Mouse (Mus musculus) heart, adult 2 months (tissue): Measurements from ENCODE around the gene Olfr109. TPM values are rescaled to one million over a fixed set of nuclear protein-coding genes. Genes with fewer than 3 reads are reported as not detected.

Experiments used
- DNase-seq, 2 experiments: peaks; one replicate each; pipeline ENCODE4 v3.0.0; 2021
- H3K27ac ChIP-seq: fragments of 200-600 bp; 2 replicates; pipeline ENCODE4 v1.8.1; 2022
- H3K27me3 ChIP-seq: fragments of 200-500 bp; 2 replicates; pipeline ENCODE4 v1.6.1; 2012; ENCODE audit warnings: mild to moderate bottlenecking, low read length, inconsistent platforms, mixed read lengths; ENCODE audit not compliant: control insufficient read depth, insufficient read depth
- H3K36me3 ChIP-seq: fragments of 200-500 bp; 2 replicates; pipeline ENCODE4 v1.6.1; 2012; ENCODE audit warnings: low read length, inconsistent platforms; ENCODE audit not compliant: control insufficient read depth, insufficient read depth
- H3K4me1 ChIP-seq: fragments of 200-500 bp; 2 replicates; pipeline ENCODE4 v1.6.1; 2011; ENCODE audit warnings: low read length; ENCODE audit not compliant: control insufficient read depth, insufficient read depth
- H3K4me3 ChIP-seq: fragments of 200-600 bp; 2 replicates; pipeline ENCODE4 v1.8.1; 2022
- H3K79me2 ChIP-seq: fragments of 200-500 bp; replicated peaks from 2 replicates; pipeline ENCODE4 v1.6.1; 2012; ENCODE audit warnings: mild to moderate bottlenecking, inconsistent platforms, low read length, moderate library complexity, mixed read lengths; ENCODE audit not compliant: control insufficient read depth, insufficient read depth
- H3K9ac ChIP-seq: fragments of 200-500 bp; 2 replicates; pipeline ENCODE4 v1.6.1; 2012; ENCODE audit warnings: low read depth, mild to moderate bottlenecking, control low read depth, inconsistent platforms, low read length, mixed read lengths
- CTCF ChIP-seq: fragments of 200-600 bp; IDR thresholded peaks from 2 replicates; pipeline ENCODE4 v1.8.1; 2022; ENCODE audit warnings: antibody characterized with exemption, mild to moderate bottlenecking, moderate library complexity
- EP300 ChIP-seq: fragments of 200-500 bp; IDR thresholded peaks from 2 replicates; pipeline ENCODE4 v1.6.1; 2011; ENCODE audit warnings: low read depth, low read length, control low read depth; ENCODE audit not compliant: insufficient read depth
- POLR2A ChIP-seq: fragments of 200-500 bp; IDR thresholded peaks from 2 replicates; pipeline ENCODE4 v1.6.1; 2011; ENCODE audit warnings: mild to moderate bottlenecking, low read depth, low read length, control low read depth; ENCODE audit not compliant: insufficient read depth
- WGBS: fragments of 180-500 bp; shearing (Covaris S2); methylation state at CpG from one replicate; pipeline ENCODE4 v1.1.7; 2018; 5-methylcytosine and 5-hydroxymethylcytosine counted together
- intact Hi-C: fragments of 180-260 bp; cut with DNase I; formaldehyde crosslinking; loops from one replicate; pipeline ENCODE4 v1.15.1; 2025
- long read RNA-seq: library from polyadenylated mRNA; stranded (forward); transcript quantifications from one replicate; pipeline ENCODE4 v2.0.0, GENCODE M21; 2021
- polyA plus RNA-seq: library from polyadenylated mRNA; depleted of rRNA; stranded (reverse); fragments of >200 nt; gene quantifications from 2 replicates; pipeline ENCODE4 v1.2.3, GENCODE M21; 2012; rRNA removed
- total RNA-seq, 2 experiments: library from RNA; stranded (reverse); gene quantifications; 2 replicates each; pipeline ENCODE4 v1.2.3; 2021

The Olfr109 gene
- not detected for total RNA-seq
- not detected in 2 replicates for polyA plus RNA-seq
- long read RNA-seq: 0 reads

DNA sequence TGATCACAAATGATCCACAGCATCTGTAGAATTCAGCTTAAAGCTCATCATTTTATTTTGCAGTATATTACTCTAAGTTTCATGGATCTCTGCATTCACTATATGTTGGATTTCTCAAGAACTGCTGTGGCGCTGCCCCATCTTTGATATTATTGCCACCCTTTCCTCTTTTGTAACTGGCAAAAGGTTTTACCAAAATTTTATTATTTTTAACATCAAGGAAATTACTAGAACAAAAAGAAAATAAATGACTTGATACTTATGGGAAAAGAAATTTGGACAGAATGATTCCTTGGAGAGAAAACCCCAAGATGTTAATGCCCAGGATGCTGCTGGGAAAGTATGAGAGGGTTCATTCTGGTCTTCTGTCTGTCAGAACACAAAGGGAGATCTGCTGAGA lies at the start of gene Olfr109:
Olfr109 (plus strand) TSS at position 301 of the 400 bp plus-strand sequence.
- intact Hi-C loops: no loop called here
- 72% methylated on average over 1 of the region's 1 CpGs for WGBS
- Histone ChIP-seq H3K9ac (no peak within 1 kb of the TSS), H3K27ac (no peak within 1 kb of the TSS), H3K4me3 (no peak within 1 kb of the TSS), H3K79me2 (no peaks in the 10 kb centered on the region), H3K27me3 (no peaks in the 10 kb centered on the region), H3K36me3 (no peaks in the 10 kb centered on the region), H3K4me1 (no peaks in the 10 kb centered on the region)
- no peak for DNase-seq
- TF ChIP-seq CTCF: no peak
- TF ChIP-seq POLR2A: no peak
- no peak for TF ChIP-seq EP300

DNA sequence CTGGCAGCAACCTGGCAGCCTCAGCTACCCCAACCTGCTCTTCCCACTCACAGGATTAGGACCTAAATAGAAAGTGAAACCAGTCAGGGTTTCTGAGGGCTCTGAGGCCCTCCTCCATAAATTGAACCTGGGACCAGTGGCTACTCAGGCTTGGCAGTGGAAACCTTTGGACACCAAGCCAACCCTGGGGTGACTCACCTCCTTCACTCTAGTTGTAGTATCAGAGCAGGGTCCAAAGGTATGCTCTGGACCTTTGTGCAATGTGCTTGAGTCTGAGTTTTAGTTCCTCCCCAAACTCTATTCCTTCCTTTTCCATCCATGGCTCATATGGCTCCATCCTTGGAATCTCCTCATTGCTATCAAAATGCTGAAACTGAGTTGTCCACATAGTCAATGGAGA lies 45.3 kb upstream of the Olfr109 start:
- Histone ChIP-seq H3K4me1 (no peaks in the 10 kb centered on the region), H3K36me3 (no peaks in the 10 kb centered on the region), H3K4me3 (no peak overlapping the region), H3K27ac (no peak overlapping the region), H3K79me2 (no peaks in the 10 kb centered on the region), H3K27me3 (no peaks in the 10 kb centered on the region), H3K9ac (no peak overlapping the region)
- intact Hi-C loops: no loop called here
- TF ChIP-seq POLR2A: no peak
- TF ChIP-seq CTCF: no peak
- TF ChIP-seq EP300: no peak
- DNase-seq: no peak

GRCm38 (mm10) chr17:37445180-37445579 lies 13.5 kb upstream of the Olfr109 start, which contains the start of gene Olfr108:
Olfr108 (plus strand) TSS chr17:37445480.
- no peak for TF ChIP-seq POLR2A
- no peak for TF ChIP-seq EP300
- no peak for TF ChIP-seq CTCF
- intact Hi-C loops: no loop called here
- Histone ChIP-seq H3K9ac (no peak within 1 kb of the TSS), H3K27ac (no peak within 1 kb of the TSS), H3K27me3 (no peaks in the 10 kb centered on the region), H3K4me3 (no peak within 1 kb of the TSS), H3K36me3 (no peaks in the 10 kb centered on the region), H3K4me1 (no peaks in the 10 kb centered on the region), H3K79me2 (no peaks in the 10 kb centered on the region)
- no peak for DNase-seq
- 67% methylated on average over 1 of the region's 1 CpGs for WGBS

DNA sequence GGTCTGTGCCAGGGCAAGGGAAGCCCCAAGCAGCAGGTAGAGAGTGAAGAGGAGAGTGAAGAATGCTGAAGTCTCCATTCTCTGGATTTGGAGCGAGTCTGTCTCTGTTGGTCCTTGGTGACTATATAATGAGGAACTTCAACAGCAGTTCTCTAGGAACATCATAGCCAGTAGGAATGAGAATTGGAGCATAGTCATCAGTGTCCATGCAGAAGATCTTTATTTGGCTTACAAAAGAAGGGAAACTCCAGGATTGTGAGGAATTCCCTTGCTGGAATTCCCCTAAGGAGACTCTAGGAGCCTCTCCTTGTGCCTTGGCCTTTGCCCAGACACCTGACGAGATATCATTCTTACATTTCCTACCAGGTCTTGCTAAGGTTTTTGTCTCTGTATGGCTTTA lies 24.7 kb downstream of the Olfr109 start, which contains the start of gene H2-M2:
H2-M2 (minus strand) TSS at position 101 of the 400 bp plus-strand sequence.
- Histone ChIP-seq H3K9ac (no peak within 1 kb of the TSS), H3K27ac (no peak within 1 kb of the TSS), H3K4me3 (no peak within 1 kb of the TSS), H3K36me3 (no peaks in the 10 kb centered on the region), H3K4me1 (no peaks in the 10 kb centered on the region), H3K27me3 (no peaks in the 10 kb centered on the region), H3K79me2 (no peaks in the 10 kb centered on the region)
- DNase-seq: no peak
- TF ChIP-seq POLR2A (no peak), CTCF (no peak), EP300 (no peak)
- intact Hi-C loops: no loop called here
- 45% methylated on average over 2 of the region's 2 CpGs for WGBS

DNA sequence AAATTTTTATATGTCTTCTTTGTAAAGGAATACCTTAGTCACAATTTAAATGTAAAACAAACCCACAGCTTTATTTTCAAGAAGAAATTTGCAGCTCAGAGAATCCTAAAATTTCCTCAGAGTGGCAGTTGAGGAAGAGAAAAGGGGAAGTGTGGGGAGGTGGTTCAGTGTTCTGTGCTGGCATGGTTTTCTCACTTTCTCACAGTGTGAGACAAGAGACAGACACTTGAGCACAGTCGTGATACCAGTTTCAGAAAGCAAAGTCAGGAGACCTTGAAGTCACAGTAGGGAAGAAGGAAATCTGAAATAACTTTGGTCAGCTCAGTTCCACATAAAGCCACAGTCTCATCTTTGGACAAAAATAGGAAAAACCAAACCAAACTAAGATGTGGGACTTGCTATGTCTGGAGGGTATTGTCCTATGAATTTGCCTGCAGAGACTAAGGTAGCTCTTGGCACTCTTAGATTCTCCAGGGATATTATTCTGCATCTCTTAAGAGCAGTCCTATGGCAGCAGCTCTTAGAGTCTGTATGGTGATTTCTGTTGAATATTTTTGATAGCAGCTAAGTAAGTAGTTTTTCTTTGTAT lies 33.3 kb downstream of the Olfr109 start, which contains the start of gene Olfr110:
Olfr110 (plus strand) TSS at position 539 of the 589 bp plus-strand sequence.
- Histone ChIP-seq H3K27me3 (no peaks in the 10 kb centered on the region), H3K36me3 (no peaks in the 10 kb centered on the region), H3K4me1 (no peaks in the 10 kb centered on the region), H3K4me3 (no peak within 1 kb of the TSS), H3K9ac (no peak within 1 kb of the TSS), H3K27ac (no peak within 1 kb of the TSS), H3K79me2 (no peaks in the 10 kb centered on the region)
- TF ChIP-seq EP300 (no peak), CTCF (no peak), POLR2A (no peak)
- 40% methylated on average over 1 of the region's 1 CpGs for WGBS
- DNase-seq: no peak
- intact Hi-C loops: no loop called here

DNA sequence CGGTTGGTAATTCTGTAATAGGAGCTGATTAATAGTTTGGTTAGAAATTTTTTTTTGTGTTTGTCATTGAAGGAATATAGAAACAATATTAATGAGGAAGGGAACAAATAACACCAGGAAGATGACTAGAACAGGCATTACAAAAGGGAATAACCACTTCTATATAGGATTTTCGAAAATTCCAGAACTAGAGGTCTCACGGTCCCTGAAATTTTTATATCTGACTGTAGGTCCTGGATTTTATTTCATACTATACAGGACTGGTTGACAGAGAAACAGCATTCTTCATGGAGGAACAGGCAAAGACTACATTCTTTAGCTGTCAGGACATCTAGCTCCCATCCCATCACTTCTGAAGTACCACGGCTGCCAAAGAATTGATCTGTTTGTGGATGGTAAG lies 49.0 kb downstream of the Olfr109 start, which contains the start of gene Olfr111:
Olfr111 (plus strand) TSS at position 301 of the 400 bp plus-strand sequence.
- DNase-seq: no peak
- Histone ChIP-seq H3K27ac (no peak within 1 kb of the TSS), H3K27me3 (no peaks in the 10 kb centered on the region), H3K4me1 (no peaks in the 10 kb centered on the region), H3K9ac (no peak within 1 kb of the TSS), H3K36me3 (no peaks in the 10 kb centered on the region), H3K79me2 (no peaks in the 10 kb centered on the region), H3K4me3 (no peak within 1 kb of the TSS)
- no peak for TF ChIP-seq CTCF
- TF ChIP-seq POLR2A: no peak
- TF ChIP-seq EP300: no peak
- intact Hi-C loops: no loop called here
- WGBS: 77% methylated on average over 4 of the region's 4 CpGs

Other genes with a start within 250 kb of the Olfr109 start
- not detected for gene Olfr95, start 245.8 kb upstream of the Olfr109 start, total RNA-seq
- not detected in 2 replicates for gene Olfr95, start 245.8 kb upstream of the Olfr109 start, polyA plus RNA-seq
- gene Olfr96, start 238.8 kb upstream of the Olfr109 start, total RNA-seq: not detected
- gene Olfr96, start 238.8 kb upstream of the Olfr109 start, polyA plus RNA-seq: not detected in 2 replicates
- not detected for gene Olfr97, start 221.6 kb upstream of the Olfr109 start, total RNA-seq
- not detected in 2 replicates for gene Olfr97, start 221.6 kb upstream of the Olfr109 start, polyA plus RNA-seq
- not detected for gene Olfr98, start 195.2 kb upstream of the Olfr109 start, total RNA-seq
- not detected in 2 replicates for gene Olfr98, start 195.2 kb upstream of the Olfr109 start, polyA plus RNA-seq
- gene H2-M3, start 188.7 kb upstream of the Olfr109 start, total RNA-seq: 1 to 10 TPM; 3.2 to 3.3 TPM
- gene H2-M3, start 188.7 kb upstream of the Olfr109 start, polyA plus RNA-seq: 4.9 and 5.0 TPM in 2 replicates
- not detected for gene Olfr99, start 175.5 kb upstream of the Olfr109 start, total RNA-seq
- not detected in 2 replicates for gene Olfr99, start 175.5 kb upstream of the Olfr109 start, polyA plus RNA-seq
- not detected for gene Olfr101, start 154.6 kb upstream of the Olfr109 start, total RNA-seq
- not detected in 2 replicates for gene Olfr101, start 154.6 kb upstream of the Olfr109 start, polyA plus RNA-seq
- not detected for gene Olfr102, start 141.9 kb upstream of the Olfr109 start, total RNA-seq
- not detected in 2 replicates for gene Olfr102, start 141.9 kb upstream of the Olfr109 start, polyA plus RNA-seq
- gene Olfr103, start 119.2 kb upstream of the Olfr109 start, total RNA-seq: not detected
- not detected in 2 replicates for gene Olfr103, start 119.2 kb upstream of the Olfr109 start, polyA plus RNA-seq
- gene Olfr104-ps, start 99.3 kb upstream of the Olfr109 start, total RNA-seq: not detected
- gene Olfr104-ps, start 99.3 kb upstream of the Olfr109 start, polyA plus RNA-seq: not detected in 2 replicates
- gene Olfr105-ps, start 79.9 kb upstream of the Olfr109 start, total RNA-seq: not detected
- not detected in 2 replicates for gene Olfr105-ps, start 79.9 kb upstream of the Olfr109 start, polyA plus RNA-seq
- not detected for gene Olfr106-ps, start 68.5 kb upstream of the Olfr109 start, total RNA-seq
- gene Olfr106-ps, start 68.5 kb upstream of the Olfr109 start, polyA plus RNA-seq: not detected in 2 replicates
- gene Olfr107, start 59.7 kb upstream of the Olfr109 start, total RNA-seq: not detected
- not detected in 2 replicates for gene Olfr107, start 59.7 kb upstream of the Olfr109 start, polyA plus RNA-seq
- not detected for gene Olfr108, start 13.4 kb upstream of the Olfr109 start, total RNA-seq
- gene Olfr108, start 13.4 kb upstream of the Olfr109 start, polyA plus RNA-seq: not detected in 2 replicates
- gene H2-M2, start 24.6 kb downstream of the Olfr109 start, total RNA-seq: not detected
- gene H2-M2, start 24.6 kb downstream of the Olfr109 start, polyA plus RNA-seq: 0.10 TPM in 1 of 2 replicates, not detected in the other
- not detected for gene Olfr110, start 33.6 kb downstream of the Olfr109 start, total RNA-seq
- gene Olfr110, start 33.6 kb downstream of the Olfr109 start, polyA plus RNA-seq: not detected in 2 replicates
- gene Olfr111, start 49.1 kb downstream of the Olfr109 start, total RNA-seq: not detected
- gene Olfr111, start 49.1 kb downstream of the Olfr109 start, polyA plus RNA-seq: 0.12 TPM in 1 of 2 replicates, not detected in the other
- gene Olfr112, start 110.5 kb downstream of the Olfr109 start, total RNA-seq: not detected
- gene Olfr112, start 110.5 kb downstream of the Olfr109 start, polyA plus RNA-seq: not detected in 2 replicates
- not detected for gene Olfr113, start 118.7 kb downstream of the Olfr109 start, total RNA-seq
- not detected in 2 replicates for gene Olfr113, start 118.7 kb downstream of the Olfr109 start, polyA plus RNA-seq
- not detected for gene Olfr114, start 133.8 kb downstream of the Olfr109 start, total RNA-seq
- gene Olfr114, start 133.8 kb downstream of the Olfr109 start, polyA plus RNA-seq: not detected in 2 replicates
- not detected for gene Olfr115, start 168.2 kb downstream of the Olfr109 start, total RNA-seq
- not detected in 2 replicates for gene Olfr115, start 168.2 kb downstream of the Olfr109 start, polyA plus RNA-seq
- gene Olfr116, start 168.3 kb downstream of the Olfr109 start, total RNA-seq: not detected
- not detected in 2 replicates for gene Olfr116, start 168.3 kb downstream of the Olfr109 start, polyA plus RNA-seq
- not detected for gene Olfr117, start 204.9 kb downstream of the Olfr109 start, total RNA-seq
- gene Olfr117, start 204.9 kb downstream of the Olfr109 start, polyA plus RNA-seq: not detected in 2 replicates
- not detected for gene Olfr118, start 208.1 kb downstream of the Olfr109 start, total RNA-seq
- gene Olfr118, start 208.1 kb downstream of the Olfr109 start, polyA plus RNA-seq: not detected in 2 replicates
- gene Olfr119, start 237.6 kb downstream of the Olfr109 start, total RNA-seq: not detected
- not detected in 2 replicates for gene Olfr119, start 237.6 kb downstream of the Olfr109 start, polyA plus RNA-seq